Mouse (Mus musculus) liver, adult 2 months (tissue): ENCODE results near the gene Cux2. TPM values are rescaled to one million over a fixed set of nuclear protein-coding genes. Genes with fewer than 3 reads are reported as not detected.
A peak's percentile ranks its signal among the peaks of the same experiment; 100 is the strongest.

ENCODE experiments used
- DNase-seq: peaks from one replicate; pipeline ENCODE4 v3.0.0-alpha.2; 2011; ENCODE audit warnings: low read depth, low spot score; ENCODE audit errors: extremely low read depth
- H3K27ac ChIP-seq: fragments of 200-500 bp; replicated peaks from 2 replicates; pipeline ENCODE4 v1.5.1; 2012; ENCODE audit warnings: low read depth, mild to moderate bottlenecking, control low read depth, inconsistent platforms, low read length; ENCODE audit not compliant: insufficient read depth
- H3K27me3 ChIP-seq: fragments of 200-500 bp; 2 replicates; pipeline ENCODE4 v1.6.1; 2012; ENCODE audit warnings: mild to moderate bottlenecking, moderate library complexity, low read length, inconsistent platforms; ENCODE audit not compliant: control insufficient read depth, insufficient read depth
- H3K36me3 ChIP-seq: fragments of 200-500 bp; 2 replicates; pipeline ENCODE4 v1.6.1; 2012; ENCODE audit warnings: low read length, inconsistent platforms; ENCODE audit not compliant: control insufficient read depth, insufficient read depth
- H3K4me1 ChIP-seq: fragments of 200-500 bp; 2 replicates; pipeline ENCODE4 v1.6.1; 2011; ENCODE audit warnings: low read length; ENCODE audit not compliant: control insufficient read depth, insufficient read depth
- H3K4me3 ChIP-seq: fragments of 200-500 bp; 2 replicates; pipeline ENCODE4 v1.5.1; 2011; ENCODE audit warnings: low read depth, mild to moderate bottlenecking, control low read depth, low read length, moderate library complexity; ENCODE audit not compliant: insufficient read depth
- H3K79me2 ChIP-seq: fragments of 200-500 bp; 2 replicates; pipeline ENCODE4 v1.6.1; 2012; ENCODE audit warnings: inconsistent platforms, mild to moderate bottlenecking, low read length, moderate library complexity; ENCODE audit not compliant: control insufficient read depth, insufficient read depth
- H3K9ac ChIP-seq: fragments of 200-500 bp; 2 replicates; pipeline ENCODE4 v1.6.1; 2012; ENCODE audit warnings: low read depth, mild to moderate bottlenecking, control low read depth, inconsistent platforms, low read length
- CTCF ChIP-seq: fragments of 200-500 bp; IDR thresholded peaks from 2 replicates; pipeline ENCODE4 v1.5.1; 2011; ENCODE audit warnings: low read depth, low read length, control low read depth
- POLR2A ChIP-seq: fragments of 200-500 bp; IDR thresholded peaks from 2 replicates; pipeline ENCODE4 v1.6.1; 2011; ENCODE audit warnings: low read length, control low read depth; ENCODE audit not compliant: insufficient read depth; ENCODE audit errors: extremely low read depth
- WGBS: fragments of 180-500 bp; shearing (Covaris S2); methylation state at CpG from one replicate; pipeline ENCODE4 v1.1.7; 2018; 5-methylcytosine and 5-hydroxymethylcytosine counted together
- polyA plus RNA-seq: library from polyadenylated mRNA; depleted of rRNA; stranded (reverse); fragments of >200 nt; gene quantifications from 2 replicates; pipeline ENCODE4 v1.2.3, GENCODE M21; 2012
- total RNA-seq: library from RNA; depleted of rRNA; stranded (reverse); fragments of >200 nt; gene quantifications from 2 replicates; pipeline ENCODE4 v1.2.3, GENCODE M21; 2014

The Cux2 gene
- total and polyA plus RNA-seq, 2 experiments: 4.1 to 11.6 TPM

DNA sequence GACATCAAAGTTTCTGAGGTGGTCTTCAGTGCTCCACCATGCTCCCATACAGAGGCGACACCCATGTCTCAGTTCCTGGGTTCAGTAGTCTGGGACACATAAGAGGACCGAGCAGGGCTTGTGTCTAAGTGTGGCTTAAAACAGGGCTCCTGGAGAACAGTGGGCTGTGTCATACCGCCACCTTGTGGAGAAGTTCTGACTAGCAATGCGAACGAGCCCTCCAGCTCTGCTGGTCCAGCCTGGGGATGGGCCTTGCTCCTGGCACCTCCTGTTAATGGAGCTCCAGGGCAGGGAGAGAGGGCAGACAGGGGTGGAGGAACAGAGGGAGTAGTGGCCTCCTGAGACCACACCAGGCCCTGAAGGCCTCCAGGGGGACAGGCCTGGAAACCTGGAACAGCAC, 39.0 kb upstream of the Cux2 start:
- TF ChIP-seq POLR2A (no peak), CTCF (peak; percentile 98)
- H3K27me3 ChIP-seq: no peaks in the 10 kb centered on the region
- no peaks in the 10 kb centered on the region for H3K36me3 ChIP-seq
- no peak overlapping the region for H3K27ac ChIP-seq
- H3K4me1 ChIP-seq: no peaks in the 10 kb centered on the region
- peak; percentile 40 for DNase-seq
- WGBS: 4% methylated on average over 5 of the region's 5 CpGs
- no peak overlapping the region for H3K4me3 ChIP-seq
- H3K9ac ChIP-seq: no peak overlapping the region
- H3K79me2 ChIP-seq: no peaks in the 10 kb centered on the region

DNA sequence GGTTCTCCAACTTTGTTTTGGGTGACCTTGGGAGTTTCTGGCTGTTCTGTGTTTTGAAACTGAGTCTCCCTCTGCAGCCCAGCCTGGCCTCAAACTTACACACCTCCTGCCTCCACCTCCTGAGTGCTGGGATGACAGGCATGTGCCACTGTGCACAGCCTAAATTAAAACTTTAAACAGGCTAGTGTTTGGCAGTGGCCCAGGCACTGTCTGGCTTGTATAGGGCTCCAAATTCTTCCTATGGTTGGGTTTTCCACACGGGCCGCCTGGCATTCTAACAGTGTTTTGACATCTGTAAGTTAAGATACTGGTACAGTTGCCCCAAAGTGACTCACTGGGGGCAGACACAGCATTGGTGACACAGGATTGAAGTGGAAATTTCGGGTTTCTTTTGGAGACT, 36.2 kb upstream of the Cux2 start:
- H3K4me1 ChIP-seq: no peaks in the 10 kb centered on the region
- no peak overlapping the region for H3K4me3 ChIP-seq
- TF ChIP-seq CTCF (no peak), POLR2A (no peak)
- DNase-seq: no peak
- no peaks in the 10 kb centered on the region for H3K36me3 ChIP-seq
- H3K27me3 ChIP-seq: no peaks in the 10 kb centered on the region
- no peak overlapping the region for H3K9ac ChIP-seq
- 76% methylated on average over 3 of the region's 3 CpGs for WGBS
- no peak overlapping the region for H3K27ac ChIP-seq
- H3K79me2 ChIP-seq: no peaks in the 10 kb centered on the region

DNA sequence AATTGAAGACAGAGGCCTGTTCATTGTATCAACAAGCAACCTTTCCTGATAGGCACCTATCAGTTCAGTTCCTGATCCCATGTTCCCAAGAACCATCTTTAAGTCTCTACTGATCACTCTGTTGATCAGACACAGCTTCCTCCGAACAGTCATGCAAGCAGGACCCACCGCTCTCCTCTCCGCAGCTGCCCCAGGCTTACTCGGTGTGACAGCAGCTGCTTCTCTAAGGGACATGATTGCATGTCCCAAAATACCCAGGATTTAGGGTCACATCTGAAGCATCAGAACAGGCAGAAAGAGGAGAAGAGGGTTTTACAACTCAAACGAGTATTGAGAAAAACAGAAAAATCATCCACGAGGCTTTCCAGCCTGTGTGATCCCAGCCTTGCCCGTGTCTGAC, 35.4 kb upstream of the Cux2 start:
- Histone ChIP-seq H3K4me1 (no peaks in the 10 kb centered on the region), H3K36me3 (no peaks in the 10 kb centered on the region), H3K79me2 (no peaks in the 10 kb centered on the region), H3K9ac (no peak overlapping the region), H3K4me3 (no peak overlapping the region), H3K27me3 (no peaks in the 10 kb centered on the region), H3K27ac (no peak overlapping the region)
- 82% methylated on average over 7 of the region's 7 CpGs for WGBS
- DNase-seq: no peak
- no peak for TF ChIP-seq CTCF
- no peak for TF ChIP-seq POLR2A

DNA sequence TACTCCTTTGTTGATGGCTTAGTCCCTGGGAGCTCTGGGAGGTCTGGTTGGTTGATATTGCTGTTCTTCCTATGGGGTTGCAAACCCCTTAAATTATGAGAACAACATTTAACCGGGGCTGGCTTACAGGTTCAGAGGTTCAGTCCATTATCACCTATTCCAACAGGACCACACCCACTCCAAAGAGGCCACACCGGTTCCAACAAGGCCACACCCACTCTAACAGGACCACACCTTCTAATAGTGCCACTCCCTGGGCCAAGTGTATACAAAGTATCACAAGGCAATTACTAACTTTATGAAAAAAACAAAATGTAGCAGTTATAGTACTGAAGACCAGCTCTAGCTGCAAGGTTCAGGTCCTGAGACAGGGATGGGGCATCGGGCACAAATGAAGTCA, 34.6 kb upstream of the Cux2 start:
- Histone ChIP-seq H3K9ac (no peak overlapping the region), H3K27ac (no peak overlapping the region), H3K79me2 (no peaks in the 10 kb centered on the region), H3K27me3 (no peaks in the 10 kb centered on the region), H3K36me3 (no peaks in the 10 kb centered on the region), H3K4me1 (no peaks in the 10 kb centered on the region), H3K4me3 (no peak overlapping the region)
- DNase-seq: no peak
- TF ChIP-seq POLR2A (no peak), CTCF (no peak)
- 62% methylated on average over 3 of the region's 3 CpGs for WGBS

GRCm38 (mm10) chr5:122083282-122083681, 33.4 kb upstream of the Cux2 start:
- H3K36me3 ChIP-seq: no peaks in the 10 kb centered on the region
- no peak for DNase-seq
- no peak overlapping the region for H3K4me3 ChIP-seq
- 95% methylated on average over 2 of the region's 2 CpGs for WGBS
- TF ChIP-seq CTCF (no peak), POLR2A (no peak)
- H3K27me3 ChIP-seq: no peaks in the 10 kb centered on the region
- no peaks in the 10 kb centered on the region for H3K4me1 ChIP-seq
- no peak overlapping the region for H3K27ac ChIP-seq
- H3K9ac ChIP-seq: no peak overlapping the region
- H3K79me2 ChIP-seq: no peaks in the 10 kb centered on the region

- 89% methylated on average over 13 of the region's 13 CpGs for WGBS
- no peaks in the 10 kb centered on the region for H3K4me1 ChIP-seq
- no peak for DNase-seq
- no peak for TF ChIP-seq CTCF
- TF ChIP-seq POLR2A: no peak
- H3K79me2 ChIP-seq: no peaks in the 10 kb centered on the region
- H3K27ac ChIP-seq: no peak overlapping the region
- no peak overlapping the region for H3K4me3 ChIP-seq
- H3K9ac ChIP-seq: no peak overlapping the region
- H3K27me3 ChIP-seq: no peaks in the 10 kb centered on the region
- no peaks in the 10 kb centered on the region for H3K36me3 ChIP-seq
Measured at GRCm38 (mm10) chr5:122081471-122081870, 31.6 kb upstream of the Cux2 start.
